Mouse (Mus musculus): ENCODE measurements around the gene Smox. TPM values are rescaled to one million over a fixed set of nuclear protein-coding genes. Genes with fewer than 3 reads are reported as not detected.

Smox gene
- polyA plus RNA-seq, 1 experiment from 2014 or later: 85.5 TPM

GRCm38 (mm10) chr2:131514055-131514621 lies 22.8 kb downstream of the Smox start:
- 80% methylated on average over 4 of the region's 4 CpGs for WGBS
- no peak for ATAC-seq (ENCODE audit: insufficient number of reproducible peaks, insufficient read depth, low FRiP score, low TSS enrichment, low read depth)

GRCm38 (mm10) chr2:131517550-131517949 lies 26.3 kb downstream of the Smox start:
- peaks cover 4% of the 10 kb centered on the region; the same call in 1 of the 2 replicates for H3K4me1 ChIP-seq (replicated peaks)
- H3K4me3 ChIP-seq (replicated peaks): no peak overlapping the region
- H3K36me3 ChIP-seq: peaks cover 81% of the 10 kb centered on the region
- H3K27me3 ChIP-seq: no peaks in the 10 kb centered on the region
- whole genome bisulfite sequencing: 91% methylated on average over 4 of the region's 4 CpGs
- H3K4me2 ChIP-seq: no peak overlapping the region
- no peak for ATAC-seq (ENCODE audit: insufficient number of reproducible peaks, insufficient read depth, low FRiP score, low TSS enrichment, low read depth)
- no peak overlapping the region for H3K27ac ChIP-seq
- H3K9me3 ChIP-seq: no peaks in the 10 kb centered on the region
- H3K9ac ChIP-seq (replicated peaks): no peak overlapping the region

More at GRCm38 (mm10) chr2:131514055-131514621, 22.8 kb downstream of the Smox start:
- Histone ChIP-seq H3K9ac (replicated peaks) (no peak overlapping the region), H3K4me1 (replicated peaks) (peaks cover 20% of the 10 kb centered on the region), H3K27me3 (no peaks in the 10 kb centered on the region), H3K9me3 (no peaks in the 10 kb centered on the region), H3K27ac (no peak overlapping the region), H3K36me3 (peaks cover 57% of the 10 kb centered on the region), H3K4me2 (no peak overlapping the region), H3K4me3 (replicated peaks) (no peak overlapping the region)

GRCm38 (mm10) chr2:131518790-131519189 lies 27.5 kb downstream of the Smox start:
- H3K27ac ChIP-seq: no peak overlapping the region
- peaks cover 76% of the 10 kb centered on the region for H3K36me3 ChIP-seq
- H3K4me3 ChIP-seq (replicated peaks): no peak overlapping the region
- H3K27me3 ChIP-seq: no peaks in the 10 kb centered on the region
- 61% methylated on average over 3 of the region's 3 CpGs for WGBS
- H3K9me3 ChIP-seq: no peaks in the 10 kb centered on the region
- ATAC-seq (ENCODE audit: insufficient number of reproducible peaks, insufficient read depth, low FRiP score, low TSS enrichment, low read depth): no peak
- no peak overlapping the region for H3K9ac ChIP-seq (replicated peaks)
- H3K4me2 ChIP-seq: no peak overlapping the region
- peaks cover 4% of the 10 kb centered on the region; the same call in 1 of the 2 replicates for H3K4me1 ChIP-seq (replicated peaks)

GRCm38 (mm10) chr2:131520743-131521142 lies 29.4 kb downstream of the Smox start:
- Histone ChIP-seq H3K4me2 (no peak overlapping the region), H3K27me3 (no peaks in the 10 kb centered on the region), H3K9me3 (no peaks in the 10 kb centered on the region), H3K36me3 (peaks cover 78% of the 10 kb centered on the region), H3K4me3 (replicated peaks) (no peak overlapping the region), H3K4me1 (replicated peaks) (no peaks in the 10 kb centered on the region; the same call in 1 of the 2 replicates), H3K27ac (no peak overlapping the region), H3K9ac (replicated peaks) (no peak overlapping the region)
- ATAC-seq (ENCODE audit: insufficient number of reproducible peaks, insufficient read depth, low FRiP score, low TSS enrichment, low read depth): no peak
- WGBS: 94% methylated on average over 19 of the region's 19 CpGs

GRCm38 (mm10) chr2:131527061-131527460 lies 35.8 kb downstream of the Smox start:
- no peaks in the 10 kb centered on the region for H3K27me3 ChIP-seq
- 42% methylated on average over 3 of the region's 3 CpGs for WGBS
- no peak overlapping the region for H3K4me3 ChIP-seq (replicated peaks)
- H3K9ac ChIP-seq (replicated peaks): no peak overlapping the region
- H3K36me3 ChIP-seq: peaks cover 29% of the 10 kb centered on the region
- H3K4me2 ChIP-seq: no peak overlapping the region
- no peak for ATAC-seq (ENCODE audit: insufficient number of reproducible peaks, insufficient read depth, low FRiP score, low TSS enrichment, low read depth)
- no peaks in the 10 kb centered on the region; the same call in 1 of the 2 replicates for H3K4me1 ChIP-seq (replicated peaks)
- no peaks in the 10 kb centered on the region for H3K9me3 ChIP-seq
- no peak overlapping the region for H3K27ac ChIP-seq

GRCm38 (mm10) chr2:131529898-131530622 lies 38.8 kb downstream of the Smox start:
- no peak overlapping the region for H3K27ac ChIP-seq
- no peak overlapping the region for H3K4me3 ChIP-seq (replicated peaks)
- 38% methylated on average over 11 of the region's 11 CpGs for WGBS
- ATAC-seq (ENCODE audit: insufficient number of reproducible peaks, insufficient read depth, low FRiP score, low TSS enrichment, low read depth): no peak
- H3K27me3 ChIP-seq: no peaks in the 10 kb centered on the region
- no peaks in the 10 kb centered on the region for H3K9me3 ChIP-seq
- H3K36me3 ChIP-seq: peaks cover 13% of the 10 kb centered on the region
- H3K4me2 ChIP-seq: no peak overlapping the region
- H3K4me1 ChIP-seq (replicated peaks): no peaks in the 10 kb centered on the region
- no peak overlapping the region for H3K9ac ChIP-seq (replicated peaks)

GRCm38 (mm10) chr2:131530623-131531008 lies 39.3 kb downstream of the Smox start:
- Histone ChIP-seq H3K27ac (no peak overlapping the region), H3K4me2 (no peak overlapping the region), H3K36me3 (peaks cover 8% of the 10 kb centered on the region; the same call in 1 of the 2 replicates), H3K27me3 (no peaks in the 10 kb centered on the region), H3K4me3 (replicated peaks) (no peak overlapping the region), H3K9me3 (no peaks in the 10 kb centered on the region), H3K4me1 (replicated peaks) (no peaks in the 10 kb centered on the region), H3K9ac (replicated peaks) (no peak overlapping the region)
- WGBS: 20% methylated on average over 9 of the region's 9 CpGs
- ATAC-seq (ENCODE audit: insufficient number of reproducible peaks, insufficient read depth, low FRiP score, low TSS enrichment, low read depth): no peak

- H3K4me2 ChIP-seq: no peak overlapping the region
- WGBS: 86% methylated on average over 7 of the region's 7 CpGs
- H3K27me3 ChIP-seq: no peaks in the 10 kb centered on the region
- no peaks in the 10 kb centered on the region for H3K9me3 ChIP-seq
- ATAC-seq (ENCODE audit: insufficient number of reproducible peaks, insufficient read depth, low FRiP score, low TSS enrichment, low read depth): no peak
- no peak overlapping the region for H3K4me3 ChIP-seq (replicated peaks)
- peaks cover 1% of the 10 kb centered on the region; the same call in 1 of the 2 replicates for H3K36me3 ChIP-seq
- H3K9ac ChIP-seq (replicated peaks): no peak overlapping the region
- H3K4me1 ChIP-seq (replicated peaks): no peaks in the 10 kb centered on the region
- no peak overlapping the region for H3K27ac ChIP-seq
These were observed 40.0 kb downstream of the Smox start for GRCm38 (mm10) chr2:131531271-131531670.

GRCm38 (mm10) chr2:131535168-131535567 lies 43.9 kb downstream of the Smox start:
- WGBS: 87% methylated on average over 5 of the region's 5 CpGs
- H3K36me3 ChIP-seq: no peaks in the 10 kb centered on the region

GRCm38 (mm10) chr2:131538341-131538740 lies 47.0 kb downstream of the Smox start:
- Histone ChIP-seq H3K4me1 (replicated peaks) (no peaks in the 10 kb centered on the region), H3K4me2 (no peak overlapping the region), H3K27ac (no peak overlapping the region), H3K36me3 (no peaks in the 10 kb centered on the region), H3K4me3 (replicated peaks) (no peak overlapping the region), H3K9ac (replicated peaks) (no peak overlapping the region), H3K9me3 (no peaks in the 10 kb centered on the region), H3K27me3 (no peaks in the 10 kb centered on the region; the same call in 1 of the 2 replicates)
- 79% methylated on average over 7 of the region's 7 CpGs for WGBS
- ATAC-seq (ENCODE audit: insufficient number of reproducible peaks, insufficient read depth, low FRiP score, low TSS enrichment, low read depth): no peak

More at GRCm38 (mm10) chr2:131535168-131535567, 43.9 kb downstream of the Smox start:
- Histone ChIP-seq H3K4me3 (replicated peaks) (no peak overlapping the region), H3K4me1 (replicated peaks) (no peaks in the 10 kb centered on the region), H3K9me3 (no peaks in the 10 kb centered on the region), H3K27me3 (no peaks in the 10 kb centered on the region; the same call in 1 of the 2 replicates), H3K9ac (replicated peaks) (no peak overlapping the region), H3K27ac (no peak overlapping the region), H3K4me2 (no peak overlapping the region)
- ATAC-seq (ENCODE audit: insufficient number of reproducible peaks, insufficient read depth, low FRiP score, low TSS enrichment, low read depth): no peak

- peaks cover 6% of the 10 kb centered on the region; the same call in 1 of the 2 replicates for H3K27me3 ChIP-seq
- H3K4me3 ChIP-seq (replicated peaks): no peak overlapping the region
- no peak overlapping the region for H3K4me2 ChIP-seq
- whole genome bisulfite sequencing: 84% methylated on average over 6 of the region's 6 CpGs
- H3K9ac ChIP-seq (replicated peaks): no peak overlapping the region
- no peak overlapping the region for H3K27ac ChIP-seq
- no peaks in the 10 kb centered on the region for H3K4me1 ChIP-seq (replicated peaks)
- H3K36me3 ChIP-seq: no peaks in the 10 kb centered on the region
- no peak for ATAC-seq (ENCODE audit: insufficient number of reproducible peaks, insufficient read depth, low FRiP score, low TSS enrichment, low read depth)
- no peaks in the 10 kb centered on the region for H3K9me3 ChIP-seq
These were observed 48.5 kb downstream of the Smox start for GRCm38 (mm10) chr2:131539780-131540179.
